Mouse (Mus musculus) liver, embryonic 11.5 days (tissue): Measurements from ENCODE around the gene Agap1. TPM values are rescaled to one million over a fixed set of nuclear protein-coding genes. Genes with fewer than 3 reads are reported as not detected.

Experiments
- ATAC-seq: fragments of 200-750 bp; cut with Nextera tagmentation; replicated peaks from 2 replicates; pipeline ENCODE4 v1.8.0; 2017; ENCODE audit warnings: moderate number of reproducible peaks, mild to moderate bottlenecking, moderate TSS enrichment, moderate library complexity; ENCODE audit not compliant: low FRiP score
- DNase-seq: peaks from one replicate; pipeline ENCODE4 v3.0.0-alpha.2; 2017; ENCODE audit warnings: low spot score
- H3K27ac ChIP-seq: fragments of 300-500 bp; sonication (generic); 2 replicates; pipeline ENCODE4 v1.5.1; 2014; ENCODE audit warnings: mild to moderate bottlenecking, low read depth, low read length, control low read depth
- H3K27me3 ChIP-seq: fragments of 300-500 bp; sonication (generic); replicated peaks from 2 replicates; pipeline ENCODE4 v1.6.1; 2014; ENCODE audit warnings: low read length, mixed read lengths; ENCODE audit not compliant: control insufficient read depth, insufficient read depth
- H3K36me3 ChIP-seq: fragments of 300-500 bp; sonication (generic); 2 replicates; pipeline ENCODE4 v1.6.1; 2014; ENCODE audit warnings: mild to moderate bottlenecking, low read length, moderate library complexity, mixed read lengths; ENCODE audit not compliant: control insufficient read depth, insufficient read depth
- H3K4me1 ChIP-seq: fragments of 300-500 bp; sonication (generic); replicated peaks from 2 replicates; pipeline ENCODE4 v1.6.1; 2014; ENCODE audit warnings: low read length, mixed read lengths; ENCODE audit not compliant: control insufficient read depth, insufficient read depth
- H3K4me2 ChIP-seq: fragments of 300-500 bp; sonication (generic); 2 replicates; pipeline ENCODE4 v1.6.1; 2014; ENCODE audit warnings: mild to moderate bottlenecking, control low read depth, moderate library complexity
- H3K4me3 ChIP-seq: fragments of 300-500 bp; sonication (generic); 2 replicates; pipeline ENCODE4 v1.5.1; 2014; ENCODE audit warnings: low read depth, low read length, control low read depth
- H3K9ac ChIP-seq: fragments of 300-500 bp; sonication (generic); 2 replicates; pipeline ENCODE4 v1.6.1; 2014; ENCODE audit warnings: low read depth, low read length, control low read depth
- H3K9me3 ChIP-seq: fragments of 300-500 bp; sonication (generic); 2 replicates; pipeline ENCODE4 v1.6.1; 2016; ENCODE audit warnings: low read length, inconsistent platforms, mixed read lengths; ENCODE audit not compliant: control insufficient read depth
- WGBS: fragments of 180-500 bp; shearing (Covaris S2); extraction: QIAGEN DNeasy Blood & Tissue Kit; methylation state at CpG from one replicate; pipeline ENCODE4 v1.1.7; 2014; 5-methylcytosine and 5-hydroxymethylcytosine counted together
- polyA plus RNA-seq: library from polyadenylated mRNA; unstranded; fragments of >200 nt; fragmentation: Nextera tagmentation; extraction: Ambion mirVana; gene quantifications from 2 replicates; pipeline ENCODE4 v1.2.1, GENCODE M21; 2014

Gene Agap1
- polyA plus RNA-seq, 1 experiment from 2014 or later: 4.6 TPM

- H3K9me3 ChIP-seq: no peaks in the 10 kb centered on the region
- H3K4me2 ChIP-seq: no peak overlapping the region
- no peak for DNase-seq
- no peaks in the 10 kb centered on the region for H3K4me1 ChIP-seq
- H3K27me3 ChIP-seq: no peaks in the 10 kb centered on the region
- no peak for ATAC-seq
- H3K9ac ChIP-seq: no peak overlapping the region
- H3K27ac ChIP-seq: no peak overlapping the region
- H3K36me3 ChIP-seq: peaks cover 1% of the 10 kb centered on the region; the same call in 1 of the 2 replicates
- no peak overlapping the region for H3K4me3 ChIP-seq
- 89% methylated on average over 7 of the region's 7 CpGs for WGBS
Observed at GRCm38 (mm10) chr1:89680673-89681072, 226.1 kb downstream of the Agap1 start.

GRCm38 (mm10) chr1:89688914-89689313 is 234.3 kb downstream of the Agap1 start:
- Histone ChIP-seq H3K4me2 (no peak overlapping the region), H3K4me3 (no peak overlapping the region), H3K27me3 (no peaks in the 10 kb centered on the region), H3K9ac (no peak overlapping the region), H3K36me3 (peaks cover 3% of the 10 kb centered on the region; the same call in 1 of the 2 replicates), H3K9me3 (no peaks in the 10 kb centered on the region), H3K4me1 (no peaks in the 10 kb centered on the region), H3K27ac (no peak overlapping the region)
- DNase-seq: no peak
- no peak for ATAC-seq
- WGBS: 81% methylated on average over 10 of the region's 10 CpGs

- Histone ChIP-seq H3K4me3 (no peak overlapping the region), H3K9me3 (no peaks in the 10 kb centered on the region), H3K4me2 (no peak overlapping the region), H3K4me1 (no peaks in the 10 kb centered on the region), H3K9ac (no peak overlapping the region), H3K27me3 (no peaks in the 10 kb centered on the region), H3K27ac (no peak overlapping the region), H3K36me3 (peaks cover 3% of the 10 kb centered on the region; the same call in 1 of the 2 replicates)
- WGBS: 82% methylated on average over 22 of the region's 22 CpGs
- ATAC-seq (no peak), DNase-seq (no peak)
Observed at GRCm38 (mm10) chr1:89689544-89690212, 235.1 kb downstream of the Agap1 start.

- no peak for ATAC-seq
- Histone ChIP-seq H3K27ac (no peak overlapping the region), H3K4me1 (no peaks in the 10 kb centered on the region), H3K9ac (no peak overlapping the region), H3K27me3 (no peaks in the 10 kb centered on the region), H3K9me3 (no peaks in the 10 kb centered on the region), H3K36me3 (no peaks in the 10 kb centered on the region), H3K4me3 (no peak overlapping the region), H3K4me2 (no peak overlapping the region)
- 61% methylated on average over 1 of the region's 1 CpGs for WGBS
- DNase-seq: no peak
Observed at GRCm38 (mm10) chr1:89691096-89691495, 236.5 kb downstream of the Agap1 start.

GRCm38 (mm10) chr1:89692420-89692819 is 237.8 kb downstream of the Agap1 start:
- no peaks in the 10 kb centered on the region for H3K4me1 ChIP-seq

GRCm38 (mm10) chr1:89694916-89695315 is 240.3 kb downstream of the Agap1 start:
- Histone ChIP-seq H3K27ac (no peak overlapping the region), H3K9ac (no peak overlapping the region), H3K4me1 (no peaks in the 10 kb centered on the region), H3K36me3 (no peaks in the 10 kb centered on the region), H3K9me3 (no peaks in the 10 kb centered on the region), H3K4me2 (no peak overlapping the region), H3K27me3 (no peaks in the 10 kb centered on the region), H3K4me3 (no peak overlapping the region)
- no peak for ATAC-seq
- DNase-seq: no peak
- WGBS: 81% methylated on average over 5 of the region's 5 CpGs

More at GRCm38 (mm10) chr1:89692420-89692819, 237.8 kb downstream of the Agap1 start:
- H3K4me3 ChIP-seq: no peak overlapping the region
- no peaks in the 10 kb centered on the region for H3K36me3 ChIP-seq
- H3K9ac ChIP-seq: no peak overlapping the region
- DNase-seq (no peak), ATAC-seq (no peak)
- no peak overlapping the region for H3K4me2 ChIP-seq
- 82% methylated on average over 12 of the region's 12 CpGs for WGBS
- H3K27me3 ChIP-seq: no peaks in the 10 kb centered on the region
- no peak overlapping the region for H3K27ac ChIP-seq
- no peaks in the 10 kb centered on the region for H3K9me3 ChIP-seq

DNA sequence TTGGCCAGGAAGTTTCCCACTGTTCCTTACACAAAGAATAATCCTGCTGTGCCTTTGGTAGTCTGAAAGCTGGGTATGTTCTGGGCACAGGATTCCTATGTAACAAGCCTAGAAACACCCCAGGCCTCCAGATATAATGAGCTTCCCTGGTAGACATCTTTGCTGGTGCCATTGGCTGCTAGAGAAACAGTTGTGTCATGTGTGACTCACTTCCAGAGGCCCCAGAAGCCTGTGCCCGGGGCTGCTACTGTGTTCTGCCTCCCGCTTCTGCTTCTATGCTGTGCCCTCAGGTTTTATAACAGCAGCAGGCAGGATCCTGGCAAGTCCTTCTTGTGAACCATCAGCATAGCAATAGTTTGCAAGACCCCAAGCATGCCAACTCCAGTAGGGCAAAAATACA is 242.6 kb downstream of the Agap1 start:
- no peak for DNase-seq
- no peaks in the 10 kb centered on the region for H3K27me3 ChIP-seq
- no peaks in the 10 kb centered on the region for H3K4me1 ChIP-seq
- H3K27ac ChIP-seq: no peak overlapping the region
- no peak overlapping the region for H3K4me2 ChIP-seq
- no peaks in the 10 kb centered on the region for H3K9me3 ChIP-seq
- 80% methylated on average over 2 of the region's 2 CpGs for WGBS
- no peaks in the 10 kb centered on the region; the same call in 1 of the 2 replicates for H3K36me3 ChIP-seq
- H3K9ac ChIP-seq: no peak overlapping the region
- ATAC-seq: no peak
- H3K4me3 ChIP-seq: no peak overlapping the region

- Histone ChIP-seq H3K27me3 (no peaks in the 10 kb centered on the region), H3K4me2 (no peak overlapping the region), H3K9me3 (no peaks in the 10 kb centered on the region), H3K36me3 (no peaks in the 10 kb centered on the region; the same call in 1 of the 2 replicates), H3K4me1 (0 out of 2 replicates have a peak, but pooled peaks cover 2% of the 10 kb centered on the region), H3K9ac (no peak overlapping the region), H3K27ac (no peak overlapping the region), H3K4me3 (no peak overlapping the region)
- DNase-seq (no peak), ATAC-seq (no peak)
- WGBS: 84% methylated on average over 9 of the region's 9 CpGs
Observed at GRCm38 (mm10) chr1:89700166-89700565, 245.6 kb downstream of the Agap1 start.

GRCm38 (mm10) chr1:89701162-89701730 is 246.6 kb downstream of the Agap1 start:
- Histone ChIP-seq H3K4me3 (no peak overlapping the region), H3K27ac (no peak overlapping the region), H3K4me2 (no peak overlapping the region), H3K36me3 (no peaks in the 10 kb centered on the region; the same call in 1 of the 2 replicates), H3K4me1 (0 out of 2 replicates have a peak, but pooled peaks cover 2% of the 10 kb centered on the region), H3K9ac (no peak overlapping the region), H3K27me3 (no peaks in the 10 kb centered on the region), H3K9me3 (no peaks in the 10 kb centered on the region)
- 84% methylated on average over 5 of the region's 5 CpGs for WGBS
- no peak for DNase-seq
- no peak for ATAC-seq
